Mouse (Mus musculus) forebrain, embryonic 15.5 days (tissue): ENCODE measurements around the gene Ptov1. TPM values are rescaled to one million over a fixed set of nuclear protein-coding genes. Genes with fewer than 3 reads are reported as not detected.

Experiments
- ATAC-seq: fragments of 200-750 bp; cut with Nextera tagmentation; replicated peaks from 2 replicates; pipeline ENCODE4 v1.8.0; 2017; ENCODE audit warnings: mild to moderate bottlenecking, moderate TSS enrichment, moderate library complexity
- H3K27ac ChIP-seq: fragments of 300-500 bp; sonication (generic); replicated peaks from 2 replicates; pipeline ENCODE4 v1.5.1; 2015; ENCODE audit warnings: mild to moderate bottlenecking, inconsistent platforms
- H3K27me3 ChIP-seq: fragments of 300-500 bp; sonication (generic); 2 replicates; pipeline ENCODE4 v1.6.1; 2015; ENCODE audit warnings: inconsistent platforms
- H3K36me3 ChIP-seq: fragments of 300-500 bp; sonication (generic); 2 replicates; pipeline ENCODE4 v1.6.1; 2015; ENCODE audit warnings: mild to moderate bottlenecking, inconsistent platforms
- H3K4me1 ChIP-seq: fragments of 300-500 bp; sonication (generic); 2 replicates; pipeline ENCODE4 v1.6.1; 2015; ENCODE audit warnings: inconsistent platforms
- H3K4me2 ChIP-seq: fragments of 300-500 bp; sonication (generic); replicated peaks from 2 replicates; pipeline ENCODE4 v1.6.1; 2015; ENCODE audit warnings: mild to moderate bottlenecking, inconsistent platforms
- H3K4me3 ChIP-seq: fragments of 300-500 bp; sonication (generic); 2 replicates; pipeline ENCODE4 v1.5.1; 2015; ENCODE audit warnings: mild to moderate bottlenecking, inconsistent platforms
- H3K9ac ChIP-seq: fragments of 300-500 bp; sonication (generic); replicated peaks from 2 replicates; pipeline ENCODE4 v1.6.1; 2015; ENCODE audit warnings: mild to moderate bottlenecking, inconsistent platforms
- H3K9me3 ChIP-seq: fragments of 300-500 bp; sonication (generic); 2 replicates; pipeline ENCODE4 v1.6.1; 2016; ENCODE audit warnings: inconsistent platforms
- WGBS: fragments of 180-500 bp; shearing (Covaris S2); methylation state at CpG from one replicate; pipeline ENCODE4 v1.1.7; 2015; ENCODE audit warnings: mixed read lengths; 5-methylcytosine and 5-hydroxymethylcytosine counted together
- polyA plus RNA-seq: library from polyadenylated mRNA; unstranded; fragments of >200 nt; fragmentation: Nextera tagmentation; extraction: Ambion mirVana; gene quantifications from 2 replicates; pipeline ENCODE4 v1.2.1, GENCODE M21; 2015

Ptov1 gene
- polyA plus RNA-seq, 1 experiment from 2014 or later: 618 TPM

DNA sequence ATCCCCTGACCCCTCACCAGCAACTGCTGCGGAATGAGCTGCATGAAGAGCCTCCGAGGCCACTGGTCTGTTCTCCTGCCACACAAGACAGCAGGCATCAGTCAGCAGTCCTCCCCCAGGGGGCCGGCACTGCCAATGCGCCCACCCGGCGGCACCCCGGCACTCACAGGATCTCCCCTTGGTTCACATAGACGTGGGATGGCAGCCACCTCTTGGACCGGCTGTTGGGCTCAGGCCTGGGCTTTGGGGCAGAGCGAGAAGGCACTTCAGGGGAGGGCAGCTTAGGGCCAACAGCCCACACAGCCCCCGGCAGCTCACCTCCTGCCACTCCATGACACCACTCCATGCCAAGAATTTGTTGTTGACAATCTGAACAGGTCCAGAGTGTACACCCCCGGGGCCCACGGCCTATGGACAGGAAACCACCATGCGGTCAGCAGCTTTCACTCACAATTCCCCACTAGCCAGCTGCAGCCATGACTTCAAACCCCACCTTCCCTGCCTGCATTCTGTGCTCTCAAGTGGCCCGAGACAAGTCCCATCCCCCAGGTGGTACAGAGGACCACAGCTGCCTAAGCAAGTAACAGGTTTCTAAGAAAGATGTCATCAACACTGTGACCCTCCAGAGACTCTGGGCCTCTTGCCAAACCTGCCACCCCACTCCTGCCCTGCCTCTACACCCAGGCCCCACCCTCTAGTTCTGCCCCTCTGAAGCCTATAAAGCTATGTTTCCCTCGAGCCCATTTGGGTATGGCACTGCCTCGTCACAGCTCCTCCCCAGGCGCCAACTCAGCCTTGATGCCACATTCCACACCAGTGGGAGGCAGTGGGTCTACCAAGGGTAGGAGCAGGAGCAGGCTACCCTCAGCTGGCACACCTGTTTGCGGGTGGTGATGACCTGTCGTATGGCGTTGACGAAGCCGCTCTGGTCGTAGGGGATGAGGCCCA lies 4.7 kb downstream of the Ptov1 start:
- no peak overlapping the region for H3K9ac ChIP-seq
- no peak overlapping the region for H3K4me2 ChIP-seq
- no peak for ATAC-seq
- WGBS: 79% methylated on average over 24 of the region's 24 CpGs
- H3K36me3 ChIP-seq: peaks cover 44% of the 10 kb centered on the region
- peaks cover 54% of the 10 kb centered on the region for H3K4me1 ChIP-seq
- no peaks in the 10 kb centered on the region for H3K9me3 ChIP-seq
- no peaks in the 10 kb centered on the region for H3K27me3 ChIP-seq
- H3K27ac ChIP-seq: no peak overlapping the region
- H3K4me3 ChIP-seq: no peak overlapping the region

DNA sequence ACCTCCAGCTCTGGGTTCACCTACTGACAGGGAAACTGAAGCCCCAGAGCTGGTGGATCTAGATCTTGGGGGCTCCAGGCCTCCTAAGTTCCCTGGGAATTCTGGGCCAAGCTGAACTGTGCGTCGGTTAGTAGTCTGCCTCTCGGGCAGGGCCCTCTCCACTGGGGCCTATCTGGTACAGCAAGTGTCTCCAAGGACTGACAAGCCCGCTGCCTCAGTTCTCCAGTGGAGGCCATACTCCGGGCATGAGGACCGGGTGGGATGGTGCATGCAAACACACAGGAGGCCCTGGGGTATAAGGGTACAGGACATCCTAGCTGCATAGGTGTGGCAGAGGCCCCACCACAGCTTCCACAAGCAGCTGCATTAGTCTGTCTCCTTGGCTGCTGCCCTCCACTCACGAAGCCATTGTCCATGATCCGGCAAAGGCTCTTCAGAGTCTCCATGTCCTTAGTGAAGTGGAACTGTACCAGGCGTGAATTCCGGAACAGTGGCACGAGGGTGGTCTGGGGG lies 5.5 kb downstream of the Ptov1 start:
- Histone ChIP-seq H3K27me3 (no peaks in the 10 kb centered on the region), H3K4me3 (no peak overlapping the region), H3K27ac (no peak overlapping the region), H3K4me2 (no peak overlapping the region), H3K9ac (no peak overlapping the region), H3K4me1 (peaks cover 54% of the 10 kb centered on the region), H3K9me3 (no peaks in the 10 kb centered on the region), H3K36me3 (peaks cover 44% of the 10 kb centered on the region)
- ATAC-seq: no peak
- 83% methylated on average over 11 of the region's 11 CpGs for WGBS

GRCm38 (mm10) chr7:44863210-44863609 lies 6.4 kb downstream of the Ptov1 start:
- no peak overlapping the region for H3K4me3 ChIP-seq
- no peaks in the 10 kb centered on the region for H3K27me3 ChIP-seq
- H3K4me2 ChIP-seq: no peak overlapping the region
- H3K27ac ChIP-seq: no peak overlapping the region
- WGBS: 90% methylated on average over 14 of the region's 14 CpGs
- H3K36me3 ChIP-seq: peaks cover 44% of the 10 kb centered on the region
- H3K9ac ChIP-seq: no peak overlapping the region
- no peak for ATAC-seq
- H3K9me3 ChIP-seq: no peaks in the 10 kb centered on the region
- H3K4me1 ChIP-seq: peaks cover 56% of the 10 kb centered on the region

GRCm38 (mm10) chr7:44862434-44862833 lies 7.2 kb downstream of the Ptov1 start:
- no peak overlapping the region for H3K27ac ChIP-seq
- H3K9me3 ChIP-seq: no peaks in the 10 kb centered on the region
- H3K4me1 ChIP-seq: peaks cover 56% of the 10 kb centered on the region
- H3K9ac ChIP-seq: no peak overlapping the region
- H3K4me2 ChIP-seq: no peak overlapping the region
- 84% methylated on average over 8 of the region's 8 CpGs for WGBS
- ATAC-seq: no peak
- H3K36me3 ChIP-seq: peaks cover 44% of the 10 kb centered on the region
- no peaks in the 10 kb centered on the region for H3K27me3 ChIP-seq
- no peak overlapping the region for H3K4me3 ChIP-seq

DNA sequence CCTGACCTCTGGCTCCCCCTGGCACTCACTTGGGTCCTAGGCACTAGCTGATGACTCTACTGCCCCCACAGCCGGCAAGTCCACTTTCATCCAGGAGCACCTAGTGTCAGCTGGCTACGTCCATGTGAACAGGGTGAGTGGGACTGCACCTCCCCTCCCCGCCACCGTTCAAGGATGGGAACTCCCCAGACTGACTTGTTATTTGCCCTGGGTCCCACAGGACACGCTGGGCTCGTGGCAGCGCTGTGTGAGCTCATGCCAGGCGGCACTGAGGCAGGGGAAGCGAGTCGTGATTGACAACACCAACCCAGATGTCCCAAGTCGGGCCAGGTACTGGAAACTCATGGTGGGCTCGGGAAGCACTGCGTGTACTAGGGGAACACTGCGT lies 8.2 kb downstream of the Ptov1 start:
- Histone ChIP-seq H3K4me1 (peaks cover 54% of the 10 kb centered on the region), H3K9me3 (no peaks in the 10 kb centered on the region), H3K4me3 (no peak overlapping the region), H3K4me2 (no peak overlapping the region), H3K27ac (no peak overlapping the region; the same call in 1 of the 2 replicates), H3K27me3 (no peaks in the 10 kb centered on the region), H3K36me3 (peaks cover 44% of the 10 kb centered on the region), H3K9ac (no peak overlapping the region)
- ATAC-seq: no peak
- 83% methylated on average over 14 of the region's 14 CpGs for WGBS

DNA sequence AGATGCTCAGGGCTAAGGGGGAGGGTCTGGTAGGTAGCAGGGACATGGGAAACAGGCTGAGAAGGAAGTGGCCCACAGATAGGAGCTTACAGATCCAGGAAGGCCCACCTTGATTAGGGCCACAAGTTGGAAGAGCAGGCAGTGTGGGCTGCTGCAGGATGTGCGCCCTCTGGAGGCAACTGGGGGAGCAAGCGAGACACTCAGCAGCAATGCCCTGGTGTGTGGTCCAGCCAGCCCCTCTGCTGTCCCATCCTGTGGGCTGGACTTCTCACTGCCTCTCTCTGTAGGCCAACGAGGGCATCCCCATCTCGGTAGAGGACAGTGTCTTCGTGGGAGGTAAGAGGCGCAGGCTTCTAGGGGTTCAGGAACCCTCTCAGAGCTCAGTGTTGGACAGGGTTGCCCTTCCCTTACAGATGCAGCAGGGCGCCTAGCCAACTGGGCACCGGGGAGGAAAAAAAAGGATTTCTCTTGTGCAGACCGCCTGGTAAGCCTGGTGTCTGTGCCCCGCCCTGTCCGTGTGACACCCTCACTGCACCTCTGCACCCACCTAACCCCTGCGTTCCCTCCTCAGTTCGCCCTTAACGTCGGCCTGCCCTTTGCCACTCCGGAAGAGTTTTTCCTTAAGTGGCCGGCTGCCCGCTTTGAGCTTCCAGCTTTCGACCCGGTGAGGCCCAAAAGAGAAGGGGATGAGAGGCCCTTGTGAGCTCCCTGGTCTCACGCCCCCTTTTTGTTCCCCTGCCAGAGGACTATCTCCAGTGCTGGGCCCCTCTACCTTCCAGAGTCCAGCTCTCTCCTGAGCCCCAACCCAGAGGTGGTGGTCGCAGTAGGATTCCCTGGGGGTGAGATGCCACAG lies 8.8 kb downstream of the Ptov1 start:
- 0 out of 2 replicates have a peak overlapping the region, but pooled peaks have one; percentile 7 for H3K4me2 ChIP-seq
- ATAC-seq: 0 out of 2 replicates have a peak, but pooled peaks have one; percentile 5

DNA sequence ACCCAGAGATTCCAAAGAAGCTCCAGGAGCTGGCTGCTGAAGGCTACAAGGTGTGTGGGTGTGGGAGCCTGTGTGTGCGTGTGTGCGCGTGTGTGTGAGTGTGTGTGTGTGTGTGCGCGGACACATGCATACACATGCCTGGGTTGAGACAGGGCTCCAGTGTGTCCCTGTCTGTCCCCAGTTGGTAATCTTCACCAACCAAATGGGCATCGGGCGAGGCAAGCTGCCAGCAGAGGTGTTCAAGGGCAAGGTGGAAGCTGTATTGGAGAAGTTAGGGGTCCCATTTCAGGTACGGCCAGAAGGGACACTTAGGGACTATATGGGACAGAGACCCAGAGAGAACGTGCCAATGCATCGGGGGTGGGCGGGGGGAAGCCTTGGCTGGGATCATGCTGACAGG lies 9.7 kb downstream of the Ptov1 start:
- H3K4me2 ChIP-seq: no peak overlapping the region
- peaks cover 36% of the 10 kb centered on the region for H3K36me3 ChIP-seq
- peaks cover 48% of the 10 kb centered on the region for H3K4me1 ChIP-seq

More for the DNA sequence above, 8.8 kb downstream of the Ptov1 start:
- Histone ChIP-seq H3K4me3 (no peak overlapping the region), H3K27me3 (no peaks in the 10 kb centered on the region), H3K36me3 (peaks cover 44% of the 10 kb centered on the region), H3K4me1 (peaks cover 50% of the 10 kb centered on the region), H3K27ac (peak overlapping the region; percentile 45), H3K9ac (peak overlapping the region; percentile 14; the same call in 1 of the 2 replicates), H3K9me3 (no peaks in the 10 kb centered on the region)
- 46% methylated on average over 22 of the region's 22 CpGs for WGBS

GRCm38 (mm10) chr7:44857905-44858304 lies 11.7 kb downstream of the Ptov1 start:
- Histone ChIP-seq H3K4me1 (peaks cover 63% of the 10 kb centered on the region), H3K9ac (peak overlapping the region; percentile 91; the same call in 1 of the 2 replicates), H3K36me3 (peaks cover 16% of the 10 kb centered on the region), H3K9me3 (no peaks in the 10 kb centered on the region), H3K4me2 (peak overlapping the region; percentile 94), H3K27me3 (no peaks in the 10 kb centered on the region), H3K4me3 (peak overlapping the region; percentile 76), H3K27ac (peak overlapping the region; percentile 93)
- no peak for ATAC-seq
- 31% methylated on average over 8 of the region's 8 CpGs for WGBS

More for the DNA sequence above, 9.7 kb downstream of the Ptov1 start:
- Histone ChIP-seq H3K27ac (no peak overlapping the region), H3K9me3 (no peaks in the 10 kb centered on the region), H3K9ac (no peak overlapping the region), H3K27me3 (no peaks in the 10 kb centered on the region), H3K4me3 (no peak overlapping the region)
- WGBS: 95% methylated on average over 11 of the region's 11 CpGs
- ATAC-seq: no peak

GRCm38 (mm10) chr7:44857042-44857552 lies 12.5 kb downstream of the Ptov1 start, which contains the start of gene Pnkp:
Gene Pnkp, plus strand, starts transcription at chr7:44857139.
- peaks cover 63% of the 10 kb centered on the region for H3K4me1 ChIP-seq
- no peaks in the 10 kb centered on the region for H3K9me3 ChIP-seq
- H3K4me3 ChIP-seq: peak within 1 kb of the TSS; percentile 76
- H3K27ac ChIP-seq: peak within 1 kb of the TSS; percentile 93
- WGBS: under 1% methylated on average over 32 of the region's 32 CpGs
- ATAC-seq: peak; percentile 56
- H3K9ac ChIP-seq: peak within 1 kb of the TSS; percentile 91
- H3K27me3 ChIP-seq: no peaks in the 10 kb centered on the region
- peak within 1 kb of the TSS; percentile 94 for H3K4me2 ChIP-seq
- peaks cover 8% of the 10 kb centered on the region for H3K36me3 ChIP-seq

DNA sequence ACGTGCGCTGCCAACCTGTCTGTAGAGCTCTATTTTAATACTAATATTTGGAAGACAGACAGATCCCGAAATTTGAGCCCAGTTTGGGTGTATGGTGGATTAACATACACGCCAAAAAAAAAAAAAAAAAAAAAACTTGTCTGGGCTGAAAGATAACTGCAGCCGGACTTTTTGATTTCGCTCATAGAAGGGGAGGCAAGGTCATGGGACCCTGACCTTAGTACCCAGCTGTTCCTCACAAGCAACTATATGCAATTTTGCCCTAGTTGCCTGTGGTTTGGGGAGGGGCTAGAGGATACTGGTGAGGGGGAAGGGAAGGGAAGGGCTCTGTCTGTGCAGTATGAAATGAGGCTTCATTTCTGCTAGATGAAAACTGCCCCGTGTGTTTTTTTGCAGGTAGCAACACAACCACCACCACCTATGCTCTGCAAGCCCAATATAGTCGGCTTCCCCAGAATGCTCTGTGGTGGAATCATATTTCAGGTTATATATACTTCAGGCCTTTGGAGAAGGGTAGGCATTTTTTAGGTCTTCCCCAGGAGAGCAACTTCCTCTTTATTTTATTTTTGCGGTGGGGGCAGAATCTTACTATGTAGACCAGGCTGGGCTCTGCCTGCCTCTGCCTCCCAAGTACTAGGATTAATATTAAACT lies 13.2 kb downstream of the Ptov1 start:
- H3K9me3 ChIP-seq: no peaks in the 10 kb centered on the region
- H3K4me1 ChIP-seq: peaks cover 62% of the 10 kb centered on the region
- peak overlapping the region; percentile 94 for H3K4me2 ChIP-seq
- H3K27me3 ChIP-seq: no peaks in the 10 kb centered on the region
- peaks cover under 1% of the 10 kb centered on the region; the same call in 1 of the 2 replicates for H3K36me3 ChIP-seq
- H3K27ac ChIP-seq: peak overlapping the region; percentile 93
- ATAC-seq: 0 out of 2 replicates have a peak, but pooled peaks have one; percentile 0
- peak overlapping the region; percentile 76 for H3K4me3 ChIP-seq
- 69% methylated on average over 9 of the region's 9 CpGs for WGBS
- H3K9ac ChIP-seq: peak overlapping the region; percentile 91; the same call in 1 of the 2 replicates

GRCm38 (mm10) chr7:44855036-44855435 lies 14.6 kb downstream of the Ptov1 start:
- Histone ChIP-seq H3K36me3 (no peaks in the 10 kb centered on the region; the same call in 1 of the 2 replicates), H3K27me3 (no peaks in the 10 kb centered on the region), H3K9me3 (no peaks in the 10 kb centered on the region), H3K27ac (peak overlapping the region; percentile 86), H3K4me3 (peak overlapping the region; percentile 48), H3K4me1 (peaks cover 63% of the 10 kb centered on the region), H3K9ac (peak overlapping the region; percentile 60), H3K4me2 (peak overlapping the region; percentile 77)
- WGBS: 24% methylated on average over 10 of the region's 10 CpGs
- ATAC-seq: no peak
